Mouse (Mus musculus): ENCODE measurements at regions not wholly inside any gene's neighbourhood (a gene's known extent, or its start where the extent isn't known, plus 50 kb on each side); places are given as distances from the start of the nearest gene placed in this dataset.

GRCm38 (mm10) chr5:51830551-51830950 is 263.0 kb upstream of the Ppargc1a start:
- DNase-seq, result no peak

DNA sequence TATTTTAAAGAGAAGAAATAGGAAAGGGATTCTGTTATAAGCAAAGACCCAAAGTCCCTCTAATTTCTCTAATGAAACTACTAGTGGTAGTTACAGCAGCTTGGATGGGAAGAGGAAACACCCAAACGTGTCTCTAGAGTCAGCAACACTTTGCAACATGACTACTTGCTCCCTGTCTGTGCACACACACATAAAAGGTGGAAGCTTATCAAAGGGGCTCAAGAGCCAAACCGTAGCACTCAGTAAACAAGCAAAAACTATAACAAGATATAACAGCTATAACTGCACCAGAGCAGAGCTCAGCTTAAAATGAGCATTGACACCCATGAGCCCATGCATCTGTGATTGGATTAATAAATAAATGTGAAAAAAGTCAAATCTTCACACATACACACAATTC is 262.5 kb upstream of the Ppargc1a start:
- no peak for DNase-seq

DNA sequence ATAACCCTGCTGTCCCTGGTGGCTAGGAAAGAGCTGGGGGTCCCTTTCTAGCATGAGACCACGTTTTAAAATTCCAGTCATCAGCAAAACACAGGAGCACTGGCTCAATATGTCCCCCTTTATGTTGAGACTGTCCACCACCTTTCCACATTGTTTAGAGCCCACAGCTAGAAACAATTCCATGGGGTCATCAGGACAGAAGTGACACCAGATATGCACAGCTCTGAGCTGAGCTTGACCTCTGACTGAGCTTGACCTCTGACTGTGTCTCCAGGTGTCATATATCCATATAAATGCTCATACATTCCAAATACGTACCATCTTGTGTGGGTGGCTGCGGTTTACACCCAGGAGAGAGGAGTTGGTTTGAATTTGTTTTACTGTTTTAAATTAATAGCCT is 262.1 kb upstream of the Ppargc1a start:
- no peak for DNase-seq

DNA sequence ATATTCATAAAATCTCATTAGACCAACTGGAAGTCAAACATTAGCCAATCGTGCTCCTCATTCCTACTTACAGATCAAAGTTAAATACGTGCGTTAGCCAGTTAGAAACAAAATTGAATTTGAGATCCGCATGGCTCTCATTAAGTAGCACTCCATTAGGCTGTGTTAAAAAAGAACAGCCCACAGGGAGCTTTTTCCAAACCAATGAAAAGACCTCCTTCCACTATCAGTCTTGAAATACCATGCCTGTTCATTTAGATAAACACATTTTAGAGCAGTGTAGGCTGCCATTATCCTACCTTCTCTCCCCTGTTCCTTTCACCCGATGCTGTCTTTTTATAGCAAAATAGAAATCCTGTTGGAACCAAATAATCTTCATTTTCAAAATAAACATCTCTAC is 261.5 kb upstream of the Ppargc1a start:
- DNase-seq, result no peak

- no peak for DNase-seq
Measured at GRCm38 (mm10) chr5:51826269-51826668, 258.7 kb upstream of the Ppargc1a start.

GRCm38 (mm10) chr5:51825584-51826088 is 258.1 kb upstream of the Ppargc1a start:
- DNase-seq, result no peak

GRCm38 (mm10) chr5:51824731-51825130 is 257.2 kb upstream of the Ppargc1a start:
- no peak for DNase-seq

GRCm38 (mm10) chr5:51823657-51824056 is 256.1 kb upstream of the Ppargc1a start:
- DNase-seq, result no peak

- DNase-seq, result no peak
Measured at GRCm38 (mm10) chr5:51816258-51816657, 248.7 kb upstream of the Ppargc1a start.

DNA sequence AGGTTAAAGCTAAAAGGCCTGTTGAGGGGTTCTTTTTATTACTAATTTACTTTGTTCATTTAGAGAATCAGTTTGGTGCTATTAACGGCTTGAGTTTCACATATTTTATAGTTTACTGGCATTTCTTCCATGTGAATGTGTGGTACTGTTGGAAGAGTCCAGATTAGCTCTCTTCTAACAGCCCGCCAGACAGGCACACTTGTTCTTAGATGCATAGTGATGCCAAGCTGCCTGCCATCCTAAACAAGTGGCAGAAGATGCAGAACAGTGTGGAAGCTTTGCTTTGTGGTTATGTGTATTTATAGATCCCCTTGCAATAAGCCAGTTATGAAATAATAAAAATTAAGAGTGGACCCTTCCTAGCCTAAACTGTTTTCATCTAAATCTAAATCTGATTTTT is 244.2 kb upstream of the Ppargc1a start:
- DNase-seq, result no peak

DNA sequence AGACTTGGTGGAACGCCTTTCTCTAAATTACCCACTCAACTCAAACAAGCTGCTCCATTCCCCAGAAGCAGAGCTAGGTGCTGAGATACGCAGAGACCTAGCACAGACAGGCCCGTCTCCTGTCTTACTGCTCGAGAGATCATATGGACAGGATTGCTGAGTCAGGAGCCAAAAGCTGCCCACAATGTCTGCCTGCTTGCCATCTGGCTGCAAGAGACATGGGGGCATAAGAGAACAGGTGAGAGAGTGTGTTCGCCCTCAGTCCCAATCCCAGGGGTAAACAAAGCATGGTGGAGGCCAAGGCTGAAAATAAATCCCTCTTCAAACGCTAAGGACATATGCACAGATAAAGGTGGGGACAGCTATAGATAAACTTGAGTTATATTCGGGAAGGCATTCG is 234.0 kb upstream of the Ppargc1a start:
- DNase-seq, result peak in 1 of 2 experiments; percentile 4

- DNase-seq, result no peak
Measured at GRCm38 (mm10) chr5:51799371-51800035, 232.0 kb upstream of the Ppargc1a start.

DNA sequence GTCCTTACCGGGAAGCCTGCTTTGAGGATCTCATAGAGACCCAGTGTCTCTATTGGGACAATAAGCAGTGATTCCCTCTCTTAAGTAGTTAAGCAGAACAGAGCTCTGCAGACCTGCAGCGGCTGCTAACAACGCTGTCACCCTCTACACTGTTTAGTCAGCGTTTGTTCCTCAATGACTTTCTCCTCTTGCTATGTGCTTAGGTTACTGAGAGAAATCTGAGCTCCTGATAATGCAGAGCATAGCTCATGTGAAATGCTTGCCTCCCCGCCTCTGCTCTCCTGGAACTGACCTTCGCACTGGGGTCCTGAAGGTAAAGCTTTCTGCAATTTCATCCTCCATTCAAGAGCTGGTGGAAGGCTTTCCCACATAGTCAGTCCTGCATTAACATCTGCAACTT is 226.6 kb upstream of the Ppargc1a start:
- DNase-seq, result no peak

DNA sequence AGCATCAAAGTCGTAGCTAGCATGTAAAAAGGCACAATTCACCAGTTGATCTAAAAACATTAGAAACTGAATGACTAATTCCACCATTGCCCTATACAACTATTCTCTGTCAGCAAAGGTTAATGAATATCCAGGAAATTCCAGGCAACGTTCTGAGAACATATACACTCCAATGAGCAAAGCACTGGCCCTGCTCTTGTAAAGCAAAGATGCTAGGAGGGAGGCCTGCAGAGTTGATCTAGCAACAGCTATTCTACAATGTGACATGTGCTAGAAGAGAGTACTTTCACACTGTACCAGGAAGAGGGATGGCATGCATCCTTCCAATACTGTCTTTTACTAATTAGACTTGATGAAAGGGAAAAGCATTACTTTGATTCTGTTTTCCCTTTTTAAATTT is 225.4 kb upstream of the Ppargc1a start:
- no peak for DNase-seq

GRCm38 (mm10) chr5:51788768-51789167 is 221.2 kb upstream of the Ppargc1a start:
- DNase-seq, result no peak

DNA sequence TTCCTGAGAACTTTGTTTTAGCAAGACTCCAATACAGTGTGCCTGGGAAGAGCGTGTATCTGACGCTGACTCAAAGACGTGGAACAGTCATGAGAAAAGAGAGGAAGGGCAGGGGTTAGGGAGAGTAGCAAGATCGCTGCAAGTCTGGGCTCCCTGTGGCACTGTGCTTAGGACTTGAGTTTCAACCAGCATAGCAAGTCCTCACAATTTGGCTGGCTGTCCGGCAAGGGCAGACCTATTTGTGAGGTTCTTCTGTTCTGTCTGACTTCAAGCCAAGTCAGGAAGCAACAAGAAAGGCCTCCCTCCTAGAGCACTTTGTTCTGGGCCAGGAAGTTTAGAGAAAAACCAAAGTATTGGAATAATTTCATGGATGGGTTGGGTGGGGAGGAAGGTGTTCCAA is 216.0 kb upstream of the Ppargc1a start:
- DNase-seq, result no peak

DNA sequence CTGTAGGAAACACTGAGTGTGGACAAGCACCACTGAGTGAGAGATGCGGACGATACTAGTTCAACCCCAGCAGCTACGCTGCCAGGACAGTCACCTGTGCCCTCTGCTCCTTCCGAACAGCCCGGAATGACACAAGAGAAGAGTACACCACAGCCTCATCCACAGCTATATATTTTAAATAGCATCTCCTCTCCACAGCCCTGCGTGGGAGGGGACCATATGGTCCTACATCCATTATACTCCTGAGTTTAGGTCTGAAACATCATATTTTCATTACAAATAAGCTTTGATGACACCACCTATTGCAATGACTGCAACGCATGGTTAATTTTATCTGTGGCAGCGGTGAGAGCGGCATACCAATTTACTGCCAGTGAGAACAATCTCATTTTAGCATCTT is 215.6 kb upstream of the Ppargc1a start:
- DNase-seq, result no peak

GRCm38 (mm10) chr5:51775502-51776145 is 208.1 kb upstream of the Ppargc1a start:
- DNase-seq, result no peak

DNA sequence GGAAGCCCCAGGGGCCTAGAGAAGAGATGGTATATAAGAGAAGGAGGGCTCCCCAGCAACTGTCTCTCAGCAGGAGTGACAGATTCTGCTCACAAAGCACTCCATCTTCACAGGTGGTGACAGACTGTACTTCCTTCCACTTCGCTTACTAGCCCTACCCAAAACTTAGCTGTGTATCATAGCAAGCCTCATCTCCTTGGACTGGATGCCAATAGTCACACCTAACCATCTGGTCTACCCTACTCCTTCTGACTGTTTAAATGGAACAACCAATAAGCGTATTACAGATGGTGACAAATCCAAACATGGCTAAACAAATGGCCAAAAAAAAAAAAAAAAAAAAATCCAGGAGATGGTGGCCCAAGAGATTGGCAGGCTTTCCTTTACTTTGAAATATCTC is 204.1 kb upstream of the Ppargc1a start:
- no peak for DNase-seq

DNA sequence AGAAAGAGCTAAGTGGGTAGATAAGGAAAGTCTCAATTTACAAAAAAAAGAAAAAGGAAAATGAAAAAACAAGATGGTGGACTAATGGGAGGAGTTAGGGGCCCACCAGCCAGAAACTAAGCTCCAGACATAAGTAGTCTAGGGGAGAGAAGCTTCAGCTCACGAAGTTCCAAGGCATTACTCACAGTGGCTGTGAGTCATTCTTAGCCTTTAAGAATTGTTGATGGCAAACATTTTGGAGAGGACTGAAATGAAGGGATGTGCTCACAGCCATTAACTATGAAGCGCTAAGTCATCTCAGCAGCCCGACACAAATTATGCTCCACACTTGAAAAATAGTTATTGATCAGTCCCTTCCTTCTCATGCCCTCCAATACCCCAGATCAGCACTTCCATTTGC is 198.6 kb upstream of the Ppargc1a start:
- DNase-seq, result no peak

GRCm38 (mm10) chr5:51764416-51764815 is 196.9 kb upstream of the Ppargc1a start:
- no peak for DNase-seq

GRCm38 (mm10) chr5:51763599-51763998 is 196.1 kb upstream of the Ppargc1a start:
- no peak for DNase-seq

- DNase-seq, result no peak
Measured at GRCm38 (mm10) chr5:51762352-51762751, 194.8 kb upstream of the Ppargc1a start.

DNA sequence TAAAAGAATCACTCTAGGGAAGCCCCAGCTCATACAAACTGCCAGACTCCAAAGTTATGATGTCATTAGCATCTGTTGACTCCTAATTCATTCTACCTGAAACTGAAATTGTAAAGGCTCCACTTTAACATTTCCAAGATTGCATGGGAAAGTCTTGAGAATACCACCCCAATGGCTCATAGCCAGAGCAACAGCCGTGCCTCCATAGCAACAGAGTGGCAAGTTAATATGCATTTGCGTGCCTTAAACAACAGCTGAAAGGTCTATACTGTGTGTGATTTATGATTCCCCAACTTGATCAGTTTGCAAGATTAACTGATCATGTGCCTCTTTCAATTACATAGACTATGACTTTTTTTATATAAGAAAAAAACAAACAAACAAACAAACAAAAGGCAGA is 190.8 kb upstream of the Ppargc1a start:
- DNase-seq, result no peak
